Mouse (Mus musculus) megakaryocyte, embryonic 14.5 days (primary cell): ENCODE measurements at regions not wholly inside any gene's neighbourhood (a gene's known extent, or its start where the extent isn't known, plus 50 kb on each side); places are given as distances from the start of the nearest gene placed in this dataset.

Experiments used
- H3K27me3 ChIP-seq: replicated peaks from 2 replicates; pipeline ENCODE3; 2012; ENCODE audit warnings: inconsistent platforms
- H3K36me3 ChIP-seq: replicated peaks from 2 replicates; pipeline ENCODE3; 2012; ENCODE audit warnings: low read length, inconsistent platforms, mixed read lengths
- H3K4me1 ChIP-seq: 2 replicates; pipeline ENCODE4 v1.6.1; 2012; ENCODE audit warnings: inconsistent platforms
- H3K4me3 ChIP-seq: replicated peaks from 2 replicates; pipeline ENCODE3; 2012; ENCODE audit warnings: moderate library complexity, mild to moderate bottlenecking, inconsistent platforms
- H3K9me3 ChIP-seq: 2 replicates; pipeline ENCODE4 v1.6.1; 2012; ENCODE audit warnings: inconsistent platforms
- FLI1 ChIP-seq: IDR thresholded peaks from 2 replicates; pipeline ENCODE4 v1.6.1; 2012; ENCODE audit warnings: low read length, inconsistent platforms, mixed read lengths
- GATA1 ChIP-seq: IDR thresholded peaks from 3 replicates; pipeline ENCODE4 v1.6.1; 2012; ENCODE audit warnings: mixed read lengths, low read length, inconsistent platforms, borderline replicate concordance

GRCm38 (mm10) chr13:37625532-37626235 lies 152.5 kb upstream of the Rreb1 start:
- Histone ChIP-seq H3K36me3 (no peaks in the 10 kb centered on the region), H3K9me3 (peaks cover 7% of the 10 kb centered on the region), H3K4me3 (no peak overlapping the region), H3K4me1 (peaks cover 57% of the 10 kb centered on the region), H3K27me3 (peaks cover under 1% of the 10 kb centered on the region)
- TF ChIP-seq GATA1 = no peak
- no peak for TF ChIP-seq FLI1

GRCm38 (mm10) chr13:37628391-37629270 lies 149.6 kb upstream of the Rreb1 start:
- Histone ChIP-seq H3K27me3 (peaks cover 4% of the 10 kb centered on the region), H3K4me3 (no peak overlapping the region), H3K9me3 (peaks cover 28% of the 10 kb centered on the region), H3K36me3 (no peaks in the 10 kb centered on the region), H3K4me1 (peaks cover 38% of the 10 kb centered on the region)
- no peak for TF ChIP-seq GATA1
- no peak for TF ChIP-seq FLI1

GRCm38 (mm10) chr13:37629271-37629899 lies 148.8 kb upstream of the Rreb1 start:
- H3K36me3 ChIP-seq = no peaks in the 10 kb centered on the region
- H3K4me1 ChIP-seq = peaks cover 35% of the 10 kb centered on the region
- H3K4me3 ChIP-seq = no peak overlapping the region
- peaks cover 33% of the 10 kb centered on the region for H3K9me3 ChIP-seq
- H3K27me3 ChIP-seq = peaks cover 4% of the 10 kb centered on the region
- TF ChIP-seq FLI1 = no peak
- TF ChIP-seq GATA1 = no peak

- Histone ChIP-seq H3K9me3 (peaks cover 27% of the 10 kb centered on the region), H3K4me3 (no peak overlapping the region), H3K27me3 (peaks cover 9% of the 10 kb centered on the region), H3K36me3 (no peaks in the 10 kb centered on the region), H3K4me1 (peaks cover 10% of the 10 kb centered on the region)
- TF ChIP-seq GATA1 = no peak
- TF ChIP-seq FLI1 = no peak
These were observed 145.3 kb upstream of the Rreb1 start for GRCm38 (mm10) chr13:37632835-37633440.

GRCm38 (mm10) chr13:37636363-37636762 lies 141.8 kb upstream of the Rreb1 start:
- Histone ChIP-seq H3K36me3 (peaks cover 2% of the 10 kb centered on the region), H3K4me1 (peaks cover 17% of the 10 kb centered on the region), H3K4me3 (no peak overlapping the region), H3K9me3 (peaks cover 26% of the 10 kb centered on the region), H3K27me3 (peaks cover 7% of the 10 kb centered on the region)
- no peak for TF ChIP-seq GATA1
- no peak for TF ChIP-seq FLI1

GRCm38 (mm10) chr13:37637151-37637550 lies 141.0 kb upstream of the Rreb1 start:
- Histone ChIP-seq H3K27me3 (peaks cover 4% of the 10 kb centered on the region), H3K9me3 (peaks cover 18% of the 10 kb centered on the region), H3K36me3 (peaks cover 3% of the 10 kb centered on the region), H3K4me1 (peaks cover 20% of the 10 kb centered on the region), H3K4me3 (no peak overlapping the region)
- TF ChIP-seq GATA1 (no peak), FLI1 (no peak)

DNA sequence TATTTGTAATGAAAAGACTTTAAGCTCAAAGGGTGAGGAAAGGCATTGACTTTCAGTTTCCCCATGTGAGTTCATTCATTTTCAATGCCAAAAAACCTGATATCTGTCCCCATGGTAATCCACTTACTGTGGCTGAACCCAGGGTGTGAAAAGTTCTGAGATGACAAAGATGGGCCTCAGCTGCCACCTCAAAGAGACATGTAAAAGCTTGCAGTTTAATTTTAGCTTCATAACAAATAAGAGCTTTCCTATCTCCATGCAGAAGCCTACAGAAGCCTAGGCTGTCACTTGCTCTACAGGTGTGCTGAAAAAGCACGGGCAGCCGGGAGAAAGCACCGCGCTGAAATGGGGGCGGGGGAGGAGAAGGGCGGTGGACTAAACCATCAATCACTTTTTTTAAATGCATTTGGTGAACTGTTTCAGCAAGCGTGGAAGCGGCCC lies 140.1 kb upstream of the Rreb1 start:
- Histone ChIP-seq H3K4me3 (no peak overlapping the region), H3K27me3 (peaks cover 4% of the 10 kb centered on the region), H3K9me3 (peaks cover 9% of the 10 kb centered on the region; the same call in 1 of the 2 replicates), H3K4me1 (peaks cover 29% of the 10 kb centered on the region), H3K36me3 (peaks cover 3% of the 10 kb centered on the region)
- no peak for TF ChIP-seq GATA1
- no peak for TF ChIP-seq FLI1

DNA sequence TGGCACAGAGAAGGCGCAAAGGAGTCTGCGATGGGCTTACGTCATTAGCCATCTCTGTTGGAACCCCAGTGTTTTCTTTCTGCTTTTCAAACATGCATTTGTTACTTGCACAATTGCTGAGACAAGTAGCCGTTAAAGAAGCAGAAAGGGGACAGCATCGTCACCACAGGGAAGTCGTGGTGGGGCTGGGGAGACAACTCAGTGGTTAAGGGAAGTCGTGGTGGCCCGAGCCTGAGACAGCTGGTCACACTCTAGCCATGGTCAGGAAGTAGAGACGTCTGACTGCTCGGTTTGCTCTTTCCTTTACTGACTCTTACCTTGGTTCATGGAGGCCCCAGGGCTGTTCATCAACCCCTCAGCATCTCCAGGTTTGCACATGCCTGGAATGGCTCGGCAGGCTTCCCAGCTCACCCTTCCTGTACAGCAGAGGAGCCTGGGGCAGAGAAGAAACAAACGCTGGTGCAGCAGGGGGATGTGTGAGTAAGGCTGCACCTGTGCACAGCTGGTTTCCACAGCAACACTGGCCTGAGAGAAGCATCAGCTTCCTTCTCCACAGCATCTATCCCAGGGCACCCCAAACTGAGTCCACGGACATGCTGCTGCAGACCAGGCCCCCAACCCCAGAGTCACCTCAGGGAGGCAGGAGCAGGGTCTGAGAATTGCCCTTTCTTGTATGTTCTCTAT lies 135.6 kb upstream of the Rreb1 start:
- Histone ChIP-seq H3K27me3 (no peaks in the 10 kb centered on the region), H3K4me1 (peaks cover 45% of the 10 kb centered on the region), H3K36me3 (peaks cover 11% of the 10 kb centered on the region), H3K4me3 (peak overlapping the region; percentile 55), H3K9me3 (peaks cover 10% of the 10 kb centered on the region)
- TF ChIP-seq FLI1 (no peak), GATA1 (no peak)

DNA sequence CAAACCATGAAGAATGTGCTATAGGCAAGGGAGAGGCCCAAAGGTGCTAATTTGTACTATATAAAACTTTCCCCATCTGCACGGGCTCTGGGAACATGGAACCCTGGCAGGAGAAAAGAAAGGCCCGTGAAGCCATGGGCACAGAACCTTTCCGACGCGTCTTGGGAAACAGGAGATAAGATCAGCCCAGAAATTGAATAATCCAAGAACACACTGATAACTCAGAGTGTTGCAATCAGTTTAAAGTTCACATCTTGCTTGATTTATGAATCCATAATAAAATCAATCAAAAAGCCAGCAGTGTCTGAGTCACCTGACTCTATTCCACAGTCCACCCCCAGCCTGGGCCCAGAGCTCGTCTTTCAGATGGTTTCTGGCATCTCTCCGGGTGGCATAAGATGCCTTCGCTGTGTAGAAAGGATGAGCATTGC lies 133.4 kb upstream of the Rreb1 start:
- H3K36me3 ChIP-seq = peaks cover 12% of the 10 kb centered on the region
- H3K4me3 ChIP-seq = no peak overlapping the region
- TF ChIP-seq FLI1 = no peak
- no peak for TF ChIP-seq GATA1
- H3K4me1 ChIP-seq = peaks cover 38% of the 10 kb centered on the region
- H3K9me3 ChIP-seq = peaks cover 11% of the 10 kb centered on the region
- H3K27me3 ChIP-seq = no peaks in the 10 kb centered on the region
